Mouse (Mus musculus) olfactory bulb, adult 2 months (tissue): Measurements from ENCODE around the gene Adam22.

Experiments
- CTCF ChIP-seq: fragments of 200-500 bp; IDR thresholded peaks from 2 replicates; pipeline ENCODE4 v1.5.1; 2012; ENCODE audit warnings: low read depth, mild to moderate bottlenecking, low read length, moderate library complexity; ENCODE audit not compliant: insufficient read depth
- POLR2A ChIP-seq: fragments of 200-500 bp; IDR thresholded peaks from 2 replicates; pipeline ENCODE4 v1.6.1; 2012; ENCODE audit warnings: mild to moderate bottlenecking, low read depth, low read length, moderate library complexity; ENCODE audit not compliant: insufficient read depth

DNA sequence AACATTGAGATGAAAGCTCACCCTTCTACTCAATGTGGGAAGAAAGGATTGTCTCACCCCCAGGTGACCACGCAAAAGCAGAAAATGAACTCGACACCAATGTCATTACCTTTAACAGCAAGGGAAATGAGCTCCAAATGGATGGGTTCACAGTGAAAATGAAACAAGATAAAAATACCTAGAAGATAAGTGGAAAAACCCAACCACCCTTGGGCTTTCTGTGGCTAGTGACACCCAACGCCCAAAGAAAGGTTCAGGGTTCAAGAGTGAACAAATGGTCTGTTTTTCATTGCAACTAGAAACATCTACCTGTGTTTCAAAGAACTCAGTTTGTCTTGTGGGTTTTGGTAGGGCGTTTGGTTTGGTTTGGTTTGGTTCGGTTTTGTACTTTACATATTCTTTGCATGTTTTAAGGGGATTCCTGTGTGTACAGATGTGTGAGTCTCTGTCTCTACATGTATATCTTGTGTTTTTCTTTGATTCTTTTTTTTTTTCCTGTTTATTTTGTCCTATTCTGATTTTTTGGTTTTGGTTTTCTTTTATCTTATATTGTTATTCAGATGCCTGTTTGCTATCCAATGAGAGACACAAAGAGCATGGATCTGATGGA lies 6.4 kb upstream of the Adam22 start:
- no peak for TF ChIP-seq POLR2A
- no peak for TF ChIP-seq CTCF
